Mouse (Mus musculus) common myeloid progenitor, adult 5-6 weeks (primary cell): ENCODE results near the gene Smtn. TPM values are rescaled to one million over a fixed set of nuclear protein-coding genes. Genes with fewer than 3 reads are reported as not detected.

Experiments
- ATAC-seq: replicated peaks from 2 replicates; pipeline ENCODE4 v1.8.0; 2016; ENCODE audit warnings: low read depth, mild to moderate bottlenecking, moderate TSS enrichment, inconsistent platforms; ENCODE audit not compliant: poor library complexity, severe bottlenecking
- total RNA-seq: library from RNA; stranded (forward); fragments of 200-1000, 187-1606 nt; gene quantifications from 2 replicates; pipeline ENCODE4 v1.2.3, GENCODE M21; 2017

Gene Smtn
- total RNA-seq, 1 experiment from 2014 or later = 5.2 TPM

- ATAC-seq = no peak
Observed at GRCm38 (mm10) chr11:3475489-3475888, 64.9 kb downstream of the Smtn start.

- ATAC-seq = peak; percentile 55
Observed at GRCm38 (mm10) chr11:3474480-3475115, 65.8 kb downstream of the Smtn start.

DNA sequence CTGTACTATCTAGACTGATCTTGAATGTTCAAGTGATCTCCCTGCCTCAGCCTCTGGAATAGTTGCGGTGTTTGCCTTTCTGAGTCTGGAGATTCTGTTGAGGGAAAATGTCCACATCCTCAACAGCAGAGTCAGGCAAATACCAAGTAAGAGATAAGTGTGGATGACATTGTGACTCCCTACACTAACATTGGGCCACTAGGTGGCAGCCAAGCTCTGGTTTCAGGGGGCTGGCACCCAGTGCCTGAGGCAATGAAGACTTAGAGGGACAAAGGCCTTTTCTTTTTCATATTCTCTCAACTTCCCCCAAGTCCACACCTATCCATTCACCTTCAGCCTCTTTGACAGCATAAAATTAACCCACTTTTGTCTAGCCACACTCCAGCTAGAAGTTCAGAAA lies 67.9 kb downstream of the Smtn start:
- peak; percentile 95 for ATAC-seq

DNA sequence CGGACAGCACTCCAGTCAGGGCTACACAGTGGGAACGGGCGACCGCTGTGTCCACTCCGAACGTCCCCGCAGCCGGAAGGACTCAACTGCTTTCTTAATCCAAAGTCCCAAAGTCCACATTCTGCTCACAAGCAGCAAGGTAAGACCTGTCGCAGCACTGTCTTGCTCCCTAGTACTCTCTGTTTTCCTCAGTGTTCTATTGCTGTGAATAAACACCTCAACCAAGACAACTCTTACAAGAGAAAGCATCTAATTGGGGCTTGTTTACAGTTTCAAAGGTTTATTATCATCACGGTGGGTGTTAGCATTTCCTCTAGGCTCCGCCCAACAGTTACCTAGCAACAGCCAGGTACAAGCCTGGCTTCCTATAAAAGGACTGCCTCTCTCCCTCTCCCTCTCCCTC lies 69.0 kb downstream of the Smtn start:
- no peak for ATAC-seq

Other genes starting within 250 kb of the Smtn start
- 26.5 and 33.6 TPM in 2 replicates for gene Pik3ip1, start 210.2 kb downstream of the Smtn start, total RNA-seq
- gene Limk2, start 131.4 kb downstream of the Smtn start, total RNA-seq = 13.8 and 28.4 TPM in 2 replicates
- gene Rnf185, start 88.2 kb downstream of the Smtn start, total RNA-seq = 6.4 and 8.4 TPM in 2 replicates
- not detected in 2 replicates for gene Pla2g3, start 52.3 kb downstream of the Smtn start, total RNA-seq
- not detected in 2 replicates for gene Inpp5j, start 35.8 kb downstream of the Smtn start, total RNA-seq
- gene Selenom, start 25.9 kb downstream of the Smtn start, total RNA-seq = 3.2 and 3.7 TPM in 2 replicates
- gene Morc2a, start 108.6 kb upstream of the Smtn start, total RNA-seq = 34.8 and 38.4 TPM in 2 replicates